Mouse (Mus musculus) heart, postnatal 4 days (tissue): ENCODE data around the gene Rtl10. TPM values are rescaled to one million over a fixed set of nuclear protein-coding genes. Genes with fewer than 3 reads are reported as not detected.

Experiments
- DNase-seq: peaks from one replicate; pipeline ENCODE4 v3.0.0; 2021
- total RNA-seq, 2 experiments: library from RNA; stranded (reverse); gene quantifications; 2 replicates each; pipeline ENCODE4 v1.2.3; 2021

The Rtl10 gene
- total RNA-seq, 2 experiments from 2014 or later: 5.5 to 5.6 TPM

DNA sequence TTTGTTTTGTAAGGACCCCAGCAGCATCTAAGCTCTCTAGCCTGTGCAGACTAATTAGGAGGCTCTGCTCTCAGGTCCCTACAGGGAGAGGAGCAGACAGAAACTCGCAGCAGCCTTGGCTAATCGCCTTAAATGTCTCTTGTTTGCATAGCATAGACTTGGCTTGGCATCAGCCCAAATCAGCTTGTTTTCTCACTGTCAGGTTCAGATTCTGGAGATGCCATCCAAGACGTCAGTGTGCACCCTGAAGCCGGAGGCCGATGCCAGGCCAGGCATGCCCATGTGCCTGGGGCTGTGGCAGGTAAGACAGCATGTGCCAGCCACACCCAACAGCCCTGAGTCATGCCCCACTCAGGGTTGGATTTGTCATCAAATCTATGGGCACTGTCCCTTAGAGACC, 49.2 kb downstream of the Rtl10 start:
- no peak for DNase-seq

Other genes with a start within 250 kb of the Rtl10 start
- gene Gm49776, start 240.6 kb upstream of the Rtl10 start, total RNA-seq: not detected
- gene Dgcr8, start 209.7 kb upstream of the Rtl10 start, total RNA-seq: 10 to 100 TPM; 33.0 to 40.3 TPM
- gene Tango2, start 150.8 kb upstream of the Rtl10 start, total RNA-seq: 10 to 100 TPM; 47.0 to 48.8 TPM
- gene Arvcf, start 150.7 kb upstream of the Rtl10 start, total RNA-seq: 10 to 100 TPM; 43.5 to 44.2 TPM
- gene Txnrd2, start 72.5 kb upstream of the Rtl10 start, total RNA-seq: 10 to 100 TPM; 26.7 to 29.0 TPM
- gene Comt, start 72.0 kb upstream of the Rtl10 start, total RNA-seq: 100 to 1,000 TPM; 116 to 122 TPM
- gene Gnb1l, start 188 bp upstream of the Rtl10 start, total RNA-seq: 1 to 10 TPM; 6.3 to 7.9 TPM
- under 1 TPM; 0.55 to 0.68 TPM for gene Tbx1, start 91.8 kb downstream of the Rtl10 start, total RNA-seq
- 1 to 10 TPM in 1 of 2 experiments, under 1 TPM in 1; 0.32 to 1.1 TPM for gene Gp1bb, start 123.5 kb downstream of the Rtl10 start, total RNA-seq
- gene Gm49601, start 127.5 kb downstream of the Rtl10 start, total RNA-seq: 1 to 10 TPM; 4.0 to 5.1 TPM
- 10 to 100 TPM; 10.4 to 15.2 TPM for gene Sept5, start 131.1 kb downstream of the Rtl10 start, total RNA-seq